Mouse (Mus musculus): ENCODE results near the gene Epb41l5.

DNA sequence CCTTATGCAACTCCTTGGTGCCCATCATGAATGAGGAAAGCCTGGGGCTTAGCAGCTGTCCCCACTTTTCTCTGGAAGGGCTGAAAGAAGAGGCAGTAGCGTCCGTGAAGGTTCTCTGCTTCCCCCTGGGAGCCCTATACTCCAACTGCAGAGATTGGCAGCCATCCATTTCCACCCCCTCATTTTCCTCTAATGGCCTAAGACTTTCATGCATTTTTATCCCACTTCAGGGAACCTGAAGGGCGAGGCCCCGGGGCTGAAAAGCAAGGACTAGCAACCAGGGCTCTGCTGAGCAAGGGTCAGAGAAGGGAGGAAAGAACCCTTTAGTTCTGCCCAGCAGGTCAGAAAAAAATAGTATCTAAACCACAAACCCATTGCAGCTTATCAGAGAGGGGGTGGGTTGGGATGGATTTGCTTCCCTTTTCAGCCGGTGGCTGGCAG is 123.8 kb downstream of the Epb41l5 start:
- TF ChIP-seq GATA1 (IDR thresholded peaks at IDR 0.05; ENCODE audit: low read length) (no peak), TAL1 (IDR thresholded peaks at IDR 0.05; ENCODE audit: low read length) (no peak)

Data from erythroblast, embryonic 14.5 days (primary cell).